In genomic region chr5:139371631-139372401, GRCm38 (mm10) we compare ENCODE assay signal across 8 mouse cellular contexts. TPM values are rescaled to one million over a fixed set of nuclear protein-coding genes. Genes with fewer than 3 reads are reported as not detected.
DNase-seq lines count a peak whose midpoint lies in the region; ATAC-seq and TF ChIP-seq lines count a peak whose summit lies in the region.

No protein-coding gene starts in this region.

- H3K4me3 ChIP-seq in embryonic facial prominence, embryonic 11.5 days (ENCODE audit: low read depth, low read length), result peak overlapping the region; percentile 66
- peak overlapping the region; percentile 52 for H3K4me3 ChIP-seq in limb, embryonic 11.5 days (ENCODE audit: low read depth, low read length)
- peak overlapping the region; percentile 59 for H3K4me3 ChIP-seq in midbrain, embryonic 13.5 days (replicated peaks)
- H3K4me3 ChIP-seq in small intestine, adult 2 months (ENCODE audit: low read depth, low read length), result peak overlapping the region; percentile 68

- H3K9me3 ChIP-seq in embryonic facial prominence, embryonic 11.5 days (replicated peaks; ENCODE audit: control insufficient read depth, low read length), result no peaks in the 10 kb centered on the region
- no peaks in the 10 kb centered on the region for H3K9me3 ChIP-seq in limb, embryonic 11.5 days (ENCODE audit: control insufficient read depth, low read length)
- H3K9me3 ChIP-seq in midbrain, embryonic 13.5 days, result no peaks in the 10 kb centered on the region

- TF ChIP-seq POLR2A in small intestine, adult 2 months (IDR thresholded peaks at IDR 0.05; ENCODE audit: low read depth, low read length), result peak; percentile 85

- peak overlapping the region; percentile 82 for H3K4me2 ChIP-seq in embryonic facial prominence, embryonic 11.5 days (ENCODE audit: low read depth, low read length)
- H3K4me2 ChIP-seq in limb, embryonic 11.5 days (ENCODE audit: low read depth, severe bottlenecking), result peak overlapping the region; percentile 82
- H3K4me2 ChIP-seq in midbrain, embryonic 13.5 days (replicated peaks), result peak overlapping the region; percentile 65

- H3K27me3 ChIP-seq in embryonic facial prominence, embryonic 11.5 days (ENCODE audit: control insufficient read depth, insufficient read depth, low read length), result no peaks in the 10 kb centered on the region
- H3K27me3 ChIP-seq in limb, embryonic 11.5 days (ENCODE audit: control insufficient read depth, insufficient read depth, low read length), result no peaks in the 10 kb centered on the region
- H3K27me3 ChIP-seq in midbrain, embryonic 13.5 days, result no peaks in the 10 kb centered on the region
- no peaks in the 10 kb centered on the region for H3K27me3 ChIP-seq in small intestine, adult 2 months (ENCODE audit: control insufficient read depth, insufficient read depth, low read length)

- no peaks in the 10 kb centered on the region for H3K4me1 ChIP-seq in embryonic facial prominence, embryonic 11.5 days (ENCODE audit: control insufficient read depth, insufficient read depth, low read length)
- H3K4me1 ChIP-seq in limb, embryonic 11.5 days (ENCODE audit: control insufficient read depth, insufficient read depth, low read length), result peaks cover 12% of the 10 kb centered on the region
- H3K4me1 ChIP-seq in midbrain, embryonic 13.5 days (replicated peaks), result peaks cover 33% of the 10 kb centered on the region
- peaks cover 15% of the 10 kb centered on the region for H3K4me1 ChIP-seq in small intestine, adult 2 months (ENCODE audit: control insufficient read depth, insufficient read depth, insufficient read length, low read length)

- ATAC-seq in embryonic facial prominence, embryonic 11.5 days (replicated peaks; ENCODE audit: insufficient number of reproducible peaks, low FRiP score, low TSS enrichment, low read depth), result peak; percentile 88
- peak; percentile 93 for ATAC-seq in limb, embryonic 11.5 days (ENCODE audit: insufficient number of reproducible peaks, low FRiP score, low TSS enrichment, low read depth)
- ATAC-seq in midbrain, embryonic 13.5 days, result peak; percentile 95

- no peaks in the 10 kb centered on the region for H3K36me3 ChIP-seq in embryonic facial prominence, embryonic 11.5 days (replicated peaks; ENCODE audit: control insufficient read depth, insufficient read depth, low read depth, low read length)
- H3K36me3 ChIP-seq in limb, embryonic 11.5 days (ENCODE audit: control insufficient read depth, insufficient read depth, low read length), result no peaks in the 10 kb centered on the region
- no peaks in the 10 kb centered on the region for H3K36me3 ChIP-seq in midbrain, embryonic 13.5 days
- no peaks in the 10 kb centered on the region for H3K36me3 ChIP-seq in small intestine, adult 2 months (ENCODE audit: control insufficient read depth, insufficient read depth, low read length)

- DNase-seq in 3T3-L1 (ENCODE audit: low read depth, low spot score), result peak; percentile 98
- peak; percentile 93 for DNase-seq in adrenal gland, postnatal 25 days
- peak; percentile 95 for DNase-seq in embryonic facial prominence, embryonic 11.5 days (ENCODE audit: low spot score)
- DNase-seq in heart, adult 11 months, result peak; percentile 100
- peak; percentile 94 for DNase-seq in kidney, adult 11 months
- DNase-seq in limb, embryonic 11.5 days (ENCODE audit: low spot score), result peak; percentile 96

- TF ChIP-seq CTCF in small intestine, adult 2 months (IDR thresholded peaks at IDR 0.05; ENCODE audit: extremely low read depth, insufficient read length, insufficient replicate concordance, low read depth, low read length), result no peak

- peak overlapping the region; percentile 67; the same call in 1 of the 2 replicates for H3K27ac ChIP-seq in embryonic facial prominence, embryonic 11.5 days (replicated peaks; ENCODE audit: low read depth, low read length)
- peak overlapping the region; percentile 73; the same call in 1 of the 2 replicates for H3K27ac ChIP-seq in limb, embryonic 11.5 days (replicated peaks; ENCODE audit: low read depth, low read length)
- peak overlapping the region; percentile 80 for H3K27ac ChIP-seq in midbrain, embryonic 13.5 days
- H3K27ac ChIP-seq in small intestine, adult 2 months (ENCODE audit: insufficient read depth, low read depth, low read length), result peak overlapping the region; percentile 73

- H3K9ac ChIP-seq in embryonic facial prominence, embryonic 11.5 days (replicated peaks; ENCODE audit: low read length), result peak overlapping the region; percentile 91
- H3K9ac ChIP-seq in limb, embryonic 11.5 days (ENCODE audit: low read length), result peak overlapping the region; percentile 92
- H3K9ac ChIP-seq in midbrain, embryonic 13.5 days (replicated peaks), result peak overlapping the region; percentile 89

- WGBS in embryonic facial prominence, embryonic 11.5 days, result 2% methylated on average over 39 of the region's 39 CpGs
- 1% methylated on average over 39 of the region's 39 CpGs for WGBS in limb, embryonic 11.5 days
- 2% methylated on average over 38 of the region's 39 CpGs for WGBS in midbrain, embryonic 13.5 days
- WGBS in small intestine, adult 2 months, result under 1% methylated on average over 39 of the region's 39 CpGs

RNA-seq across cellular contexts. Expression of gene Gpr146, which starts 5.7 kb away (rescaled TPM):
- 13.1 and 16.0 TPM in 2 replicates for total RNA-seq in adrenal gland, postnatal 25 days (2021)
- polyA plus RNA-seq in embryonic facial prominence, embryonic 11.5 days (2014; fragmentation: Nextera tagmentation; extraction: Ambion mirVana), result 1.6 and 1.7 TPM in 2 replicates
- 1.9 and 2.3 TPM in 2 replicates for polyA plus RNA-seq in limb, embryonic 11.5 days (2014; fragmentation: Nextera tagmentation; extraction: Ambion mirVana)
- 1.7 TPM in 2 replicates for polyA plus RNA-seq in midbrain, embryonic 13.5 days (2015; fragmentation: Nextera tagmentation; extraction: Ambion mirVana)
- 4.0 and 6.8 TPM in 2 replicates for polyA plus RNA-seq in small intestine, adult 2 months (2012; rRNA removed)

RNA-seq across cellular contexts. Expression of gene Cyp2w1, which starts 19.4 kb away (rescaled TPM):
- total RNA-seq in adrenal gland, postnatal 25 days (2021), result not detected in 2 replicates
- 0.41 and 0.46 TPM in 2 replicates for polyA plus RNA-seq in embryonic facial prominence, embryonic 11.5 days (2014; fragmentation: Nextera tagmentation; extraction: Ambion mirVana)
- not detected in 2 replicates for polyA plus RNA-seq in limb, embryonic 11.5 days (2014; fragmentation: Nextera tagmentation; extraction: Ambion mirVana)
- polyA plus RNA-seq in midbrain, embryonic 13.5 days (2015; fragmentation: Nextera tagmentation; extraction: Ambion mirVana), result not detected in 2 replicates
- 0.32 and 2.0 TPM in 2 replicates for polyA plus RNA-seq in small intestine, adult 2 months (2012; rRNA removed)

RNA-seq across cellular contexts. Expression of gene Cox19, which starts 20.6 kb away (rescaled TPM):
- total RNA-seq in adrenal gland, postnatal 25 days (2021), result 61.7 and 66.5 TPM in 2 replicates
- polyA plus RNA-seq in embryonic facial prominence, embryonic 11.5 days (2014; fragmentation: Nextera tagmentation; extraction: Ambion mirVana), result 116 and 123 TPM in 2 replicates
- 117 and 120 TPM in 2 replicates for polyA plus RNA-seq in limb, embryonic 11.5 days (2014; fragmentation: Nextera tagmentation; extraction: Ambion mirVana)
- polyA plus RNA-seq in midbrain, embryonic 13.5 days (2015; fragmentation: Nextera tagmentation; extraction: Ambion mirVana), result 120 and 131 TPM in 2 replicates
- polyA plus RNA-seq in small intestine, adult 2 months (2012; rRNA removed), result 58.8 and 104 TPM in 2 replicates

RNA-seq across cellular contexts. Expression of gene C130050O18Rik, which starts 33.3 kb away (rescaled TPM):
- 0.49 and 0.57 TPM in 2 replicates for total RNA-seq in adrenal gland, postnatal 25 days (2021)
- polyA plus RNA-seq in embryonic facial prominence, embryonic 11.5 days (2014; fragmentation: Nextera tagmentation; extraction: Ambion mirVana), result 0.18 and 0.27 TPM in 2 replicates
- 0.62 and 0.89 TPM in 2 replicates for polyA plus RNA-seq in limb, embryonic 11.5 days (2014; fragmentation: Nextera tagmentation; extraction: Ambion mirVana)
- 0.13 TPM in 1 of 2 replicates, not detected in the other for polyA plus RNA-seq in midbrain, embryonic 13.5 days (2015; fragmentation: Nextera tagmentation; extraction: Ambion mirVana)
- 3.0 and 3.5 TPM in 2 replicates for polyA plus RNA-seq in small intestine, adult 2 months (2012; rRNA removed)

RNA-seq across cellular contexts. Expression of gene Adap1, which starts 46.4 kb away (rescaled TPM):
- total RNA-seq in adrenal gland, postnatal 25 days (2021), result 2.4 and 4.3 TPM in 2 replicates
- 1.6 and 1.7 TPM in 2 replicates for polyA plus RNA-seq in embryonic facial prominence, embryonic 11.5 days (2014; fragmentation: Nextera tagmentation; extraction: Ambion mirVana)
- polyA plus RNA-seq in limb, embryonic 11.5 days (2014; fragmentation: Nextera tagmentation; extraction: Ambion mirVana), result 0.17 and 0.69 TPM in 2 replicates
- 13.8 and 14.5 TPM in 2 replicates for polyA plus RNA-seq in midbrain, embryonic 13.5 days (2015; fragmentation: Nextera tagmentation; extraction: Ambion mirVana)
- 57.8 and 234 TPM in 2 replicates for polyA plus RNA-seq in small intestine, adult 2 months (2012; rRNA removed)

Comparison
In these comparisons a context has a peak if more than half of its experiments do, and no peak if none do; other contexts are left out.
1. Peak in every context shown above with its lines: DNase-seq, ATAC-seq, H3K4me3 ChIP-seq and H3K27ac ChIP-seq.